Mouse (Mus musculus) midbrain, embryonic 14.5 days (tissue): ENCODE measurements around the gene Tmem213. TPM values are rescaled to one million over a fixed set of nuclear protein-coding genes. Genes with fewer than 3 reads are reported as not detected.

Experiments
- ATAC-seq: fragments of 200-750 bp; cut with Nextera tagmentation; 2 replicates; pipeline ENCODE4 v1.8.0; 2017; ENCODE audit warnings: moderate number of reproducible peaks, moderate library complexity; ENCODE audit not compliant: low FRiP score, low TSS enrichment
- DNase-seq: peaks from one replicate; pipeline ENCODE4 v3.0.0-alpha.2; 2015
- H3K27ac ChIP-seq: fragments of 300-500 bp; sonication (generic); replicated peaks from 2 replicates; pipeline ENCODE4 v1.5.1; 2014; ENCODE audit warnings: mild to moderate bottlenecking, low read depth, low read length, moderate library complexity
- H3K27me3 ChIP-seq: fragments of 300-500 bp; sonication (generic); 2 replicates; pipeline ENCODE4 v1.6.1; 2014; ENCODE audit warnings: low read length, control low read depth, mixed read lengths; ENCODE audit not compliant: control insufficient read depth, insufficient read depth
- H3K36me3 ChIP-seq: fragments of 300-500 bp; sonication (generic); 2 replicates; pipeline ENCODE4 v1.6.1; 2014; ENCODE audit warnings: low read length, control low read depth; ENCODE audit not compliant: control insufficient read depth, insufficient read depth
- H3K4me1 ChIP-seq: fragments of 300-500 bp; sonication (generic); 2 replicates; pipeline ENCODE4 v1.6.1; 2014; ENCODE audit warnings: mild to moderate bottlenecking, antibody characterized with exemption, low read length, control low read depth; ENCODE audit not compliant: control insufficient read depth, insufficient read depth
- H3K4me2 ChIP-seq: fragments of 300-500 bp; sonication (generic); 2 replicates; pipeline ENCODE4 v1.6.1; 2014; ENCODE audit warnings: mild to moderate bottlenecking, low read length, moderate library complexity
- H3K4me3 ChIP-seq: fragments of 300-500 bp; sonication (generic); replicated peaks from 2 replicates; pipeline ENCODE4 v1.5.1; 2014; ENCODE audit warnings: low read depth, low read length
- H3K9ac ChIP-seq: fragments of 300-500 bp; sonication (generic); replicated peaks from 2 replicates; pipeline ENCODE4 v1.6.1; 2014; ENCODE audit warnings: mild to moderate bottlenecking, low read length, moderate library complexity
- H3K9me3 ChIP-seq: fragments of 300-500 bp; sonication (generic); 2 replicates; pipeline ENCODE4 v1.6.1; 2016; ENCODE audit warnings: low read length, control low read depth, mixed read lengths; ENCODE audit not compliant: control insufficient read depth
- WGBS: fragments of 180-500 bp; shearing (Covaris S2); extraction: QIAGEN DNeasy Blood & Tissue Kit; methylation state at CpG from one replicate; pipeline ENCODE4 v1.1.7; 2014; 5-methylcytosine and 5-hydroxymethylcytosine counted together
- polyA plus RNA-seq: library from polyadenylated mRNA; unstranded; fragments of >200 nt; fragmentation: Nextera tagmentation; extraction: Ambion mirVana; gene quantifications from 2 replicates; pipeline ENCODE4 v1.2.1, GENCODE M21; 2014

The Tmem213 gene
- not detected in 2 replicates for polyA plus RNA-seq

GRCm38 (mm10) chr6:38109160-38109795, at the start of gene Tmem213:
Gene Tmem213, plus strand, starts transcription at chr6:38109255.
- Histone ChIP-seq H3K4me3 (no peak within 1 kb of the TSS), H3K27ac (no peak within 1 kb of the TSS), H3K4me1 (no peaks in the 10 kb centered on the region), H3K27me3 (no peaks in the 10 kb centered on the region), H3K36me3 (no peaks in the 10 kb centered on the region), H3K4me2 (no peak within 1 kb of the TSS), H3K9ac (no peak within 1 kb of the TSS), H3K9me3 (no peaks in the 10 kb centered on the region)
- ATAC-seq, result no peak
- WGBS, result 30% methylated on average over 9 of the region's 9 CpGs
- DNase-seq, result no peak

GRCm38 (mm10) chr6:38064621-38065020, 44.4 kb upstream of the Tmem213 start:
- no peaks in the 10 kb centered on the region for H3K27me3 ChIP-seq
- WGBS, result 67% methylated on average over 2 of the region's 2 CpGs
- no peak for ATAC-seq

GRCm38 (mm10) chr6:38065122-38065500, 43.9 kb upstream of the Tmem213 start:
- 59% methylated on average over 3 of the region's 3 CpGs for WGBS
- no peak overlapping the region for H3K4me2 ChIP-seq
- H3K9ac ChIP-seq, result no peak overlapping the region
- DNase-seq (peak; percentile 46), ATAC-seq (no peak)
- H3K4me1 ChIP-seq, result 0 out of 2 replicates have a peak, but pooled peaks cover 4% of the 10 kb centered on the region
- H3K27ac ChIP-seq, result no peak overlapping the region
- no peaks in the 10 kb centered on the region for H3K36me3 ChIP-seq
- H3K27me3 ChIP-seq, result no peaks in the 10 kb centered on the region
- H3K9me3 ChIP-seq, result peaks cover 2% of the 10 kb centered on the region; the same call in 1 of the 2 replicates
- H3K4me3 ChIP-seq, result no peak overlapping the region

More at GRCm38 (mm10) chr6:38064621-38065020, 44.4 kb upstream of the Tmem213 start:
- Histone ChIP-seq H3K9ac (no peak overlapping the region), H3K27ac (no peak overlapping the region), H3K36me3 (no peaks in the 10 kb centered on the region), H3K9me3 (peaks cover 2% of the 10 kb centered on the region; the same call in 1 of the 2 replicates), H3K4me3 (no peak overlapping the region), H3K4me1 (0 out of 2 replicates have a peak, but pooled peaks cover 4% of the 10 kb centered on the region), H3K4me2 (no peak overlapping the region)
- DNase-seq, result no peak

GRCm38 (mm10) chr6:38065501-38066122, 43.4 kb upstream of the Tmem213 start:
- Histone ChIP-seq H3K4me2 (no peak overlapping the region), H3K9ac (no peak overlapping the region), H3K36me3 (no peaks in the 10 kb centered on the region), H3K4me3 (no peak overlapping the region), H3K9me3 (peaks cover 2% of the 10 kb centered on the region; the same call in 1 of the 2 replicates), H3K4me1 (0 out of 2 replicates have a peak, but pooled peaks cover 4% of the 10 kb centered on the region), H3K27me3 (no peaks in the 10 kb centered on the region), H3K27ac (no peak overlapping the region)
- DNase-seq (no peak), ATAC-seq (no peak)
- 73% methylated on average over 11 of the region's 11 CpGs for WGBS

GRCm38 (mm10) chr6:38066215-38066614, 42.8 kb upstream of the Tmem213 start:
- ATAC-seq (peak; percentile 74; the same call in 1 of the 2 replicates), DNase-seq (peak; percentile 92)
- WGBS, result 4% methylated on average over 5 of the region's 5 CpGs
- H3K4me1 ChIP-seq, result 0 out of 2 replicates have a peak, but pooled peaks cover 4% of the 10 kb centered on the region
- H3K27me3 ChIP-seq, result no peaks in the 10 kb centered on the region
- no peaks in the 10 kb centered on the region for H3K36me3 ChIP-seq
- H3K4me3 ChIP-seq, result no peak overlapping the region
- H3K9ac ChIP-seq, result no peak overlapping the region; the same call in 1 of the 2 replicates
- H3K9me3 ChIP-seq, result peaks cover 2% of the 10 kb centered on the region; the same call in 1 of the 2 replicates
- H3K27ac ChIP-seq, result no peak overlapping the region
- H3K4me2 ChIP-seq, result no peak overlapping the region

GRCm38 (mm10) chr6:38071256-38071655, 37.8 kb upstream of the Tmem213 start:
- WGBS, result 91% methylated on average over 4 of the region's 4 CpGs
- no peak overlapping the region for H3K27ac ChIP-seq
- no peak overlapping the region for H3K4me2 ChIP-seq
- no peak overlapping the region for H3K4me3 ChIP-seq
- ATAC-seq (no peak), DNase-seq (no peak)
- H3K4me1 ChIP-seq, result no peaks in the 10 kb centered on the region
- no peaks in the 10 kb centered on the region for H3K36me3 ChIP-seq
- H3K9ac ChIP-seq, result no peak overlapping the region
- H3K27me3 ChIP-seq, result no peaks in the 10 kb centered on the region
- H3K9me3 ChIP-seq, result 0 out of 2 replicates have a peak, but pooled peaks cover 7% of the 10 kb centered on the region

GRCm38 (mm10) chr6:38072137-38072796, 36.8 kb upstream of the Tmem213 start:
- H3K9ac ChIP-seq, result no peak overlapping the region

GRCm38 (mm10) chr6:38073592-38073991, 35.5 kb upstream of the Tmem213 start:
- H3K9ac ChIP-seq, result no peak overlapping the region
- ATAC-seq, result no peak
- WGBS, result 93% methylated on average over 3 of the region's 3 CpGs

More at GRCm38 (mm10) chr6:38072137-38072796, 36.8 kb upstream of the Tmem213 start:
- Histone ChIP-seq H3K4me1 (no peaks in the 10 kb centered on the region), H3K36me3 (no peaks in the 10 kb centered on the region), H3K27ac (no peak overlapping the region), H3K4me3 (no peak overlapping the region), H3K4me2 (no peak overlapping the region), H3K9me3 (0 out of 2 replicates have a peak, but pooled peaks cover 7% of the 10 kb centered on the region), H3K27me3 (no peaks in the 10 kb centered on the region)
- 71% methylated on average over 5 of the region's 5 CpGs for WGBS
- DNase-seq (no peak), ATAC-seq (no peak)

More at GRCm38 (mm10) chr6:38073592-38073991, 35.5 kb upstream of the Tmem213 start:
- H3K4me3 ChIP-seq, result no peak overlapping the region
- no peak for DNase-seq
- no peaks in the 10 kb centered on the region for H3K27me3 ChIP-seq
- H3K9me3 ChIP-seq, result 0 out of 2 replicates have a peak, but pooled peaks cover 7% of the 10 kb centered on the region
- no peak overlapping the region for H3K27ac ChIP-seq
- no peaks in the 10 kb centered on the region for H3K4me1 ChIP-seq
- no peaks in the 10 kb centered on the region for H3K36me3 ChIP-seq
- H3K4me2 ChIP-seq, result no peak overlapping the region
